Mouse (Mus musculus) layer of hippocampus, postnatal 14 days (tissue): ENCODE measurements at regions not wholly inside any gene's neighbourhood (a gene's known extent, or its start where the extent isn't known, plus 50 kb on each side); places are given as distances from the start of the nearest gene placed in this dataset.

Source experiments
- DNase-seq, 2 experiments: peaks; one replicate each; pipeline ENCODE4 v3.0.0; 2021 to 2022; ENCODE audit warnings: low spot score in 2 of 2, mixed read lengths in 1 of 2

- peak; percentile 4 to 55 for DNase-seq
Observed at GRCm38 (mm10) chr13:47557196-47557974, 434.9 kb downstream of the Rnf144b start.

- no peak for DNase-seq
Observed at GRCm38 (mm10) chr13:47562836-47563235, 440.4 kb downstream of the Rnf144b start.

- DNase-seq: no peak
Observed at GRCm38 (mm10) chr13:47576516-47576915, 454.1 kb downstream of the Rnf144b start.

DNA sequence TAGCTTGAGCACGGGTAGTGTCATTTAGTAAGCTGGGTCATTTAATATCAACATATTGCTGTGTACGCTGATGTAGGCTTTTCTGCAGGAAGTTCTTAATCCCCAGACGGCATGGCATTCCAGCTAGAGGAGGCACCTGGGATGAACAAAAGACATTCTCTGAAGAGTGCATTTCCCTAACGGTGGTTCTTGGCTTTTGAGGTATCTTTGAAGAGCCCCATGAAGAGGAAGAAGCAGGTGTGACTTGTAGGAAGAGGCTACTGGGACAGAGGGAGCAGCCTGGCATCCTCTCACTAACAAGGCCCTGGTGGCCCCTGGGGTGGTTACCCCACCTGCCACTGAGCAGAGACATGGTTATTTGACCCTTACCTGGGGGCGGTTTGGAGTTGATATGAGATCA, 457.7 kb downstream of the Rnf144b start:
- no peak for DNase-seq

DNA sequence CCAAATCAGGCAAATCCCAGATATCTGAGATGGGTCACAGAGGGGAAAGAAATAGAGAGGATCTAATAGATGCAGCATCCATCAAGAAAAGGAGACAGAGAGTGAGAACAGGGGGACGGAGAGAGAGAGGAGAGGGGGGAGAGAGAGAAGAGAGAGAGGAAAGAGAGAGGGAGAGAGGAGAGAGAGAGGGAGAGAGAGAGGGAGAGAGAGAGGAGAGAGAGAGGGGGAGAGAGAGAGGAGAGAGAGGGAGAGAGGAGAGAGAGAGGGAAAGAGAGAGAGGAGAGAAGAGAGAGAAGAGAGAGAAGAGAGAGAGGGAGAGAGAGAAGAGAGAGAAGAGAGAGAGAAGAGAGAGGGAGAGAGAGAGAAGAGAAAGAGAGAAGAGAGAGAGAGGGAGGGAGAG, 462.7 kb downstream of the Rnf144b start:
- DNase-seq: no peak

DNA sequence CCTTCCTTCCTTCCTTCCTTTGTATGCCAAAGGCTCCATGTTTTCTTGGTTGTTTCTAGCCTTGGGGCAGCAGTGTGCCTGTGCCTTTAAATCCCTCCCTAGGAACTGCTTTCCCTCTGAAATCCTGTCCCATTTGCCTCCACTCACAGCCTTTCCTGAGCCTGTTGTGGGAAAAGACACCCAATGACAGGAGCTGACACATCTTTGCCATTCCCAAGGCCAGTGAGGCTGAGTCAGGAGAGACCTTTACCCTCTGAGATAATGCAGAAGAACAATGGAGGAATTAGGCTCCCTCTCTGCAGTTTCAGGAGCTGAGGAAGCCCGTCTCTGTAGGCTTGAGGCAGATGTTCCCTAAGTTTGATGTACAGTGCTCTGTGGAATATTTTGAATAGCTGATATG, 480.2 kb downstream of the Rnf144b start:
- no peak for DNase-seq

DNA sequence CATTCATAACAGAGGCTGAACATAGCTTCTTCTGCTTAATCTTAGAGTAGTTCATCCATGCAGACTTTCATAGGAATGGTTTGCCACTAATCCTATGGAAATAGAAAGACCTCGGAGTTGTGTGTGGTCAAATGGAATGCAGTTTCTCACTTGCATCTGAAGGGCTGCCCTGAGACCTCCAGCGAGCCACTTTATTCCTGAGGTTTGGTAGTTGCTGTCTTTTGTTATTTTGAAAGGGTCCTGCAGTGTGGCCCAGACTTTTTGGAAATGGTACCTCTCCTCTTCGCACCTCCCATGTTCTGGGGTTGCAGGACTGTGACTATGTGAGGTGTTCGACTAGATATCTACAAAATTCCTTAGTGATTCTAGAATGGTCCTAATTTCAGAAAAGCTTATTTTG, 489.0 kb downstream of the Rnf144b start:
- no peak for DNase-seq

DNA sequence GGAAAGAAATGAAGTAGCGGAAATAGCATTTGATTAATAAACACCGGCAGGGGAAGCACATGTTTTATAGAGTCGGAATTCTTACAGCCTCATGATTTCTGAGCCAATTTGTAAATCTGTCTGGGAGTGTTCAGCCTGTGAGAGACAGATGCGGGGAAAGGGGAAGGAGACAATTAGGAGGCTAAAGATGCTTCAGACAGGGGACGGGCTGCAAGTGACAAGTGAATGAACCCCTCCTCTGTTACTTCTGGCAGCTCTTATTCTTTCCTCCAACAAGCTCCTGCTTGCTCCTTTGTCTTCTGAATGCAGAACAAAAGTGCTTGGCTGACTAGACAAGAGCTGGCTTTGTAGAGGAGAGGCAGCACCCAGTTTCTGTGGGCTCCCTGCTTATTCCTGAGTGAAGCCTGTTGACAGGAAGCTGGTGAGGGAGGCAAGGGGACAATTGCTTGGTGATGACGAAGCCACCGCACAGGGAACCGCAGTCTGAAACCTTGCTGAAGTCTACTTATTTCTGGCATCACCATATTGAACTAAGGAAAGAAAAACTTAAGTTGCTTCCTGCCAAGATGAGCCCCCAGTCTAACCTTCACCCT, 514.2 kb downstream of the Rnf144b start:
- DNase-seq: no peak

GRCm38 (mm10) chr13:47642341-47642740, 519.9 kb downstream of the Rnf144b start:
- DNase-seq: no peak

DNA sequence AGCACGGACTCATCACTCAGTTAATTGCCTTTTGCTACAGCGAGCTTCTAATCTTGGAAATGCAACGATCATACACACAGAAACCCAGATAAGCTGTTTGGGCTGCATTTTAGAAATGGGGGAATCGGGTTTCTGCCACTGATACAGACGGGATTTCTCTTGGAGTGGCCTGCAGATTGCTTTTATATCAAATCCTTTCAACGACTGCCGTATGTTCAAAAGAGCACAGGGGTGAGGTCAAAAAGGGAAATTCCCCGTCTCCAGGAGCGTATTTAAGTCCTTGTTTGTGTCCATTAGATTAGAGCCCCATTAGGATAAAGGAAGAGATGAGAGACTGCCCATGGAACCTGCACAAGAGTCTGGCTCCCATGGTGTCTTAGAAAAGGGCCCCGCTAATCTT, 522.6 kb downstream of the Rnf144b start:
- DNase-seq: no peak

- DNase-seq: peak in 1 of 2 experiments; percentile 63
Observed at GRCm38 (mm10) chr13:47647693-47648092, 525.2 kb downstream of the Rnf144b start.

DNA sequence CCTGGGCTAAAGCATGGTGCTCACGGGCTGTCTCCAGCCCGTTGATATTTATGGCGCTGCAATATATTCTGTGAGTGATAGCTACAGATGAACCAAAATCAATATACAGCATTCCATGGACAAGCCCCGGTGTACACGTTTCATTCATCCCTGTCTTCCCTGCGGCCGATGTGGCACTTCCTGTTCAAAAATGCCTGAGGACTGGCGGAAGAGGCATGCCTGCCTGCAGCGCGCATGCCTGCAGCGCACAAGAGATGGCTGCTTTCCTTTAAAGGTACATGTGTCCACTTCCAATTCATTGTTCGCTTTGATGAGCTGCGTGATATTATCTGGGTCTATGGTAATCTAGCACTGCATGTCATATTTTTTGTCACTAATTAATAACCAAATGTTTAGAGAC, 527.6 kb downstream of the Rnf144b start:
- DNase-seq: no peak

- DNase-seq: no peak
Observed at GRCm38 (mm10) chr13:47666470-47666869, 544.0 kb downstream of the Rnf144b start.

DNA sequence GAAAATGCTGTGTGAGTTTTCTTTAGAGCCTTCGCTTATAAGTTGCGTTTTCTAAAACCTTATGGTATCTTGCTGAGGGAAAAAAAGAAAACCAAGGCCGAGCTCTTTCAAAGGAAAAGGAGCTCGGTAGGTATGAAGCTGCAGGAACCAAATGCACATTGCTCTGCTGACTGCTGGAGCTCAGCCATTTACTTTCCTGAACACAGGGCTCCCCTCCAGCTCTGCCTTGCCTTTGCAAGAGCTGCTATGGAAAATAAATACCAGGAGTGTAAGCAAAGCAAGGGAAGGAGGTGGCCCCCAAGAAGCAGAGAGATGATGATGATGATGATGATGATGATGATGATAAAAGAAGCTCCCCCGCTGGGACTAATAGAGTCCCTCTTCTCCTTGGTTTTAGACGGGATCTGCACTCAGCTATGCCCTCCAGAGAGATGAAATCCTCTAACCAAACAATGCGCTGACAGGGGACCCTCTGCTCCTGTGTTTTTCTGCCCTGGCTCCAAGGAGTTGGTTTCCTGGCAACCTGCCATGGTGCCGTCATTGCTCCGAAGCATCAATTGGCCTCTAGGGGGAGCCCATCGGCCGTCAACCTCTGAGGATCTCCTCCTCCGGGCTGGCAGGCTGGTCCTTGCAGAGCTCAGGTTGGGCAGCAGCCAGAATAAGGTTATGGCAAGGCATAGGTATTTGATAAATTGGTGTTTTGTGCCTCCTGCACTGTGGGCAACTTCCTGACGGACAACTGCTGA, 544.7 kb downstream of the Rnf144b start:
- DNase-seq: peak; percentile 87 to 91

DNA sequence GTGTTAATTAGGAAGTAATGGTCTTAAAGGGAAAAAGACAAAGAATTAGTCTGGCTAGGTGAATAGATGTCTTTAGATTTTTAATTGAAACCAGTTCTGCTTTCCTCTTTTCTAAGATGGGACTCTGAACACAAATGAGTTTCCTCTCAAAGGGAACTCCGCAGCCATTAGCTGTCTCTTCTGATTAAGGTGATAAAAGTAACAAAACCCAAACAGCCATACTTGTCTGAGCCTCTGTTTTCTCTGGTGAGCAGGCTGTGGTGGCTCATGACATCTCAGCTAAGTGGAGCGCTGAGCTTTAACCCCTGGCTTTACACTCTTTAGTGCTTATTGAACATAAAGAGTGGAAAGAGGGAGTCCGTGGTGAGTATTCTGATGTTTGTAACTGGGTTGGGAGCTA, 565.7 kb downstream of the Rnf144b start:
- no peak for DNase-seq

DNA sequence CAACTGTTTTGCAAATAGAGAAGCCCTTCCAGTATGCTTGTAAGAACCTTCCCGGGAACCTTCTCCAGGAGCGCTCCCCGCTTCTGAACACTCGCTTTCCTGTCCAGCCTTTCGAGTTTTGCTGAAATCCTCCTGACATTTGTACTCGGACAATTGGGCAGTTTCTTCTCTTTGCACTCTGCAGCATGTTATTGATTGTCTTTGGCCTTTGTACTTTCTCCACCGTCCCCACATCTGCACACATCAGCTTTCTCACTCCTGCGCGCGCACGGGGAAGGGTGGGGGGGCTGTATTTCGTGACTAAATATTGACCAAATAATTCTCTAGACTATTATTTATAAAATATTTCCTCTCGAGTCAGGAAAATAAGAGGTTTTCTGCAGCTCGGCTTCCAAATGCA, 567.2 kb upstream of the Id4 start:
- DNase-seq: no peak

DNA sequence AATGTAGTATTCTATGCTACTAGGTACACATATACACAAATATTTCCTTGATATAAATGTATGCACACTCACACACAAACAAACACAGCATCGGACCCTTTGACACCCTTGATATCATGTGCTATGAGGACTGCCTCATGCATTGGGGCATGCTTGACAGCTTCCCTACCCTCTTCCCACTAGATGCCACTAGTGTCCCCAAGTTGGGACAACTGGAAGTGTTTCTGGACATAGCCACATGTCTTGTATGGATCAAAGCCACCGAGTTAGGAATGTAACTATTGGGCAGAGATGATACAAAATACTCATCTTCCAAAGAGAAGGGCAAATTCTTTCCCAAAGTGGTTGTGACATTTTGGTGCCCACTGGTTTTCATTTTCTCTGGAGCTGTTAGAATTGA, 565.2 kb upstream of the Id4 start:
- DNase-seq: no peak

- DNase-seq: no peak
Observed at GRCm38 (mm10) chr13:47700556-47700955, 560.5 kb upstream of the Id4 start.

DNA sequence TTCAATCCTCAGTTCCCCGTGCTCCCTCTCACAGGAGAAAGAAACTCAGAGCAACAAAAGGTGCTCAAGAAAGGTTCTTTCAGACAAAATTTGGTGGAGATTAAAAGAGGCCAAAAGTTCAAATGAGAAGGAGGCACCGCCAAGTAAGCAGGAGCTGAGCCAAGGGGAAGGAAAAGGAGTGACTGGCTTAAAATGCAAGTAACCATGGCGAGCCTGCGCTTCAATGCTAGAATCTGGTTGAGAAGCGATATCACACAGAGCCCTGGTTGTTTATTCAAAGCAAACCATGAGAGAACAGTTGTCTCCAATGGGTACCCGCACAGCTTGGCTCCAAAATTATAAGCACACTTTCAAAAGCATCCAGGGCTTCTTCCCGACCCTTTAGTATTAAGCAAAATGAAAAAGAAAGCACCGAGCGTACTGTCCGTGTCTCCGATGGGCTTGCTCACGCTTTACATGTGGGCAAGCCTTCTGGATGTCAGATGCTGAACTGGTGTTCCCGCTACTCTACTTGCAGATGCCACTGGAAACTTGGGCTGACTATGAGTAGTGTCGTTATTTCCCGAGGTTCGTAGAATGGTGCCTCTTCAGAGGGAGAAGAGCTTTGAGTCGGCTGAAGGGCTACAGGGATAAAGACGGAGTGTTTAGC, 552.9 kb upstream of the Id4 start:
- peak; percentile 64 to 84 for DNase-seq

DNA sequence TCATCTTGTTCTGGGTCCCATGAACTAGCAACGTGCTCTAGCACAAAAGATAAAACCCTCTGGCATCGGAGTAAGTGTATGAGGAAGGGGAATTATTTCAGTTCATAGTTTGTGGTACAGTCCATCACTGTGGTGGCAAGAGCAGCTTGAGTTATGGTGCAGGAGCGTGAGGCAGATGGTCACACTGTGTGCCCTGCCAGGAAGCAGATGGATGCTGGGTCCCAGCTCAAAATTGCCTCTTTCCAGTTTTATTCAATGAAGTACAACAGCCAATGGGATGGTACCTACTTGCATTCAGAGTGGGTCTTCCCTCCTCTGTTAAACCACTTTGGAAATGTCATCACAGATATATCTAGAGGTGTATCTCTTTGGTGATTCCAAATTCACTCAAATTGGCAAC, 551.7 kb upstream of the Id4 start:
- DNase-seq: peak; percentile 14 to 63

- DNase-seq: no peak
Observed at GRCm38 (mm10) chr13:47712507-47712906, 548.5 kb upstream of the Id4 start.

GRCm38 (mm10) chr13:47716265-47716664, 544.8 kb upstream of the Id4 start:
- DNase-seq: no peak
